Mouse (Mus musculus) ES-Bruce4 (cell line): Measurements from ENCODE around the gene 4930449I24Rik. TPM values are rescaled to one million over a fixed set of nuclear protein-coding genes. Genes with fewer than 3 reads are reported as not detected.
"Not testable (repeated sequence)": the region's sequence is repeated elsewhere in the genome, so short reads cannot be mapped to it uniquely, and the experiment has no call there.

ENCODE experiments used
- H3K27ac ChIP-seq: 2 replicates; pipeline ENCODE4 v1.5.1; 2012; ENCODE audit warnings: low read length, inconsistent platforms; ENCODE audit not compliant: insufficient read depth
- H3K27me3 ChIP-seq: 2 replicates; pipeline ENCODE4 v1.6.1; 2012; ENCODE audit warnings: mild to moderate bottlenecking, low read length, inconsistent platforms; ENCODE audit not compliant: control insufficient read depth, poor library complexity, insufficient read depth, severe bottlenecking
- H3K36me3 ChIP-seq: 2 replicates; pipeline ENCODE4 v1.6.1; 2012; ENCODE audit warnings: inconsistent platforms, mild to moderate bottlenecking, low read length, moderate library complexity; ENCODE audit not compliant: control insufficient read depth, poor library complexity, insufficient read depth, severe bottlenecking
- H3K4me1 ChIP-seq: one replicate; pipeline ENCODE4 v1.8.1; 2011; ENCODE audit warnings: low read length; ENCODE audit not compliant: control insufficient read depth, insufficient read depth
- H3K4me3 ChIP-seq: 2 replicates; pipeline ENCODE4 v1.5.1; 2011; ENCODE audit warnings: low read depth, mild to moderate bottlenecking, low read length
- H3K9ac ChIP-seq: 2 replicates; pipeline ENCODE4 v1.6.1; 2012; ENCODE audit warnings: low read depth, mild to moderate bottlenecking, inconsistent platforms; ENCODE audit not compliant: poor library complexity, severe bottlenecking
- H3K9me3 ChIP-seq: replicated peaks from 2 replicates; pipeline ENCODE4 v1.6.1; 2012; ENCODE audit warnings: mild to moderate bottlenecking, low read length, inconsistent platforms; ENCODE audit not compliant: control insufficient read depth, poor library complexity, insufficient read depth, severe bottlenecking
- CTCF ChIP-seq: IDR thresholded peaks from one replicate; pipeline ENCODE4 v1.8.1; 2011; ENCODE audit warnings: low read depth, low read length
- EP300 ChIP-seq: IDR thresholded peaks from 2 replicates; pipeline ENCODE4 v1.6.1; 2011; ENCODE audit warnings: low read depth, low read length; ENCODE audit not compliant: insufficient read depth
- POLR2A ChIP-seq: IDR thresholded peaks from one replicate; pipeline ENCODE4 v1.8.1; 2011; ENCODE audit warnings: low read length; ENCODE audit not compliant: insufficient read depth
- polyA plus RNA-seq: library from polyadenylated mRNA; stranded (reverse); fragments of >200 nt; gene quantifications from 2 replicates; pipeline ENCODE4 v1.2.4, GENCODE M21; 2011; ENCODE audit warnings: low read depth; ENCODE audit not compliant: missing spikeins, insufficient read depth, insufficient read length

The 4930449I24Rik gene
- not detected in 2 replicates for polyA plus RNA-seq

DNA sequence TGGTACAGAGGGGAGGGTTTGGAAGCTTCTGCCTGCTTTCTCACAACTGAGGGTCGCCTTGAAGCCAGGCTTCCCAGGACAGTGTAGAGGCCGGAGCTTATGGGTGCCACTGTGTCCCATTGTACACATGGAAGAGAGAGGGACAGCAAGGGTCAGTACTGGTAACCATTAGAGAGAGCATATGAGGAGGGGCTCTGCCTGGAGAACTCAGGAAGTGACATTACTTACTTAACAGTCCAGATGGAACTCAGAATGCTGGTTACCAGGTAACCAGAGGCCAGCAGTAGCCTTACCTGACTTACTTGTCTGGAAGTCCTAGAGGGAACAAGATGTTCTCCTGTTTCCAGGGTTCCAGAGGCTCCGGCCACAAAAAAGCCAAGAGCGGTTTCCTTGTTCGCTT, at the start of gene 4930449I24Rik:
Gene 4930449I24Rik (plus strand): TSS at position 301 of the 400 bp plus-strand sequence.
- not testable (repeated sequence) for H3K9me3 ChIP-seq, H3K4me1 ChIP-seq, H3K9ac ChIP-seq, H3K4me3 ChIP-seq, H3K36me3 ChIP-seq, H3K27ac ChIP-seq, H3K27me3 ChIP-seq

DNA sequence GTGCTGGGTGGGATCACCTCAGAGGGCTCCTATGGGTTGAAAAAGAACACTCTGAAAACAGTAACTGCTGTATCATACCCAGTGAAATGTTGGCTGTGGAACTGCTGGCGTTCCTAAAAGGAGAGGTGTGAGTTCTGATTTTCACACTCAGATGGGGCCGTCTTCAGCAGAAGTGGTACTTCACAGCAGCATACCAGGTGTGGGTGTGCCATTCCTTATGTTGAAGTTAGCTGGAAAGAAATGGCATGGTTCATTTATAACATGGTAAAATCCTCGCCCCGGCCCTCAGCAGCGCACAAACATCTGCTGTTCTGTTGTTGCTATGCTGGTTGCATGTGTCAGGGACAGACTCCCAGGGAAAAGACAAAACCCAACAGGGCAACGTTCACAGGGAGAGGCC, 48.6 kb upstream of the 4930449I24Rik start:
- H3K4me3 ChIP-seq: no peak overlapping the region
- no peaks in the 10 kb centered on the region for H3K4me1 ChIP-seq
- peaks cover 7% of the 10 kb centered on the region for H3K36me3 ChIP-seq
- H3K27me3 ChIP-seq: no peaks in the 10 kb centered on the region
- no peak overlapping the region for H3K27ac ChIP-seq
- H3K9me3 ChIP-seq: no peaks in the 10 kb centered on the region
- no peak overlapping the region for H3K9ac ChIP-seq
- TF ChIP-seq POLR2A (no peak), CTCF (no peak), EP300 (no peak)

DNA sequence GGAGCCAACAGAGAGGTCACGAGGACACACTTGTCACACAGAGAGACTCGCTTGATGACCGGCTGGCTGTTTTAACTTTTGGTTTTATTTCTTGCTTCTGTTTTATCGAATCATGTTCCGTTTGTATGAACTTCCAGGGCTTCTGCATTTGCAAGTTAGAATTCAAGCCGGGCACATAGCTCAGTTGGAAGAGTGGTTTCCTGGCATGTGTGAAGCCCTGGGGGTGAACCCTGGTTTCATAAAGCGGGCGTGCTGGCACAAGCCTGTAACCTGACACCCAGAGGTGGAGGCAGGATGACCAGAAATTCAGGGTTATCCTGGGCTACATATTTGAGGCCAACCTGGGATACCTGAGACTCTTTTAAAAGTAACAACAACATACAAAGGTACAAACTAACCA, 40.6 kb upstream of the 4930449I24Rik start:
- Histone ChIP-seq H3K27ac (no peak overlapping the region), H3K9ac (no peak overlapping the region), H3K9me3 (no peaks in the 10 kb centered on the region), H3K4me1 (peaks cover 2% of the 10 kb centered on the region), H3K27me3 (no peaks in the 10 kb centered on the region), H3K36me3 (peaks cover 24% of the 10 kb centered on the region), H3K4me3 (no peak overlapping the region)
- TF ChIP-seq CTCF: no peak
- no peak for TF ChIP-seq EP300
- TF ChIP-seq POLR2A: no peak

DNA sequence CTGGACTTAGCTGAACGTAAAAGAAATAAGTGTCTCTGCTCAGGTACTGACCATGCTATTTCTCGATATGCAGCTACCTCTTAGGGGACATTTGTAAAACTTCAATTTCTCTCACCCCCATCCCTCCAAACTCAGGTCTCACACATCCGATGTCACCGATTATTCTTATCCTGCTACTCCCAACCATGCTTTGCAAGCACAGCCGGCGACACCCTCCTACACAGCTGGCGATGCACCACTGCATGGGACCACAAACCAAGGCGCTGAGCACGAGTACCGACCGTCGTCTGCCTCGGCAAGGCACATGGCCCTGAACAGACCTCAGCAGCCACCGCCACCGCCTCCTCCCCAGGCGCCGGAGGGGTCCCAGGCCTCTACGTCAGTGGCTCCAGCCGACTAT, 35.5 kb upstream of the 4930449I24Rik start:
- Histone ChIP-seq H3K4me1 (peaks cover under 1% of the 10 kb centered on the region), H3K4me3 (no peak overlapping the region), H3K9ac (no peak overlapping the region), H3K27ac (no peak overlapping the region), H3K9me3 (no peaks in the 10 kb centered on the region), H3K27me3 (no peaks in the 10 kb centered on the region), H3K36me3 (peaks cover 15% of the 10 kb centered on the region)
- no peak for TF ChIP-seq POLR2A
- no peak for TF ChIP-seq CTCF
- no peak for TF ChIP-seq EP300

DNA sequence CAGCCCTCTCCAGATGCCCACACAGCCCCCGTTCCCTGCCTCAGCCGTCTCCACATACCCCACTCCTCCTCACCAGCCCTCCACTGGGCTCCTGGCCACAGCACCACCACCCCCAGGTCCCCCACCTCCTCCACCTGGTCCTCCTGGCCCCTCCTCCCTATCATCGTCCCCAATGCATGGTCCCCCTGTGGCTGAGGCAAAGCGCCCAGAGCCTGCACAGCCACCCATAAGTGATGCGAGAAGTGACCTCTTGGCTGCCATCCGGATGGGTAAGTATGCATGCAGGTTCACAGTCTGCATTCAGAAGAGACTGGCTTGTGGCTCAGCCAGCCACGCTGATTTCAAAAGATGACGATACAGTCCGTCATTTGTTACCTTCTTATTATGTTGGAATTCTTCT, 33.9 kb upstream of the 4930449I24Rik start:
- Histone ChIP-seq H3K27ac (no peak overlapping the region), H3K9ac (no peak overlapping the region), H3K27me3 (no peaks in the 10 kb centered on the region), H3K9me3 (no peaks in the 10 kb centered on the region), H3K4me3 (no peak overlapping the region), H3K4me1 (no peaks in the 10 kb centered on the region), H3K36me3 (peaks cover 7% of the 10 kb centered on the region)
- TF ChIP-seq CTCF: no peak
- no peak for TF ChIP-seq POLR2A
- TF ChIP-seq EP300: no peak

DNA sequence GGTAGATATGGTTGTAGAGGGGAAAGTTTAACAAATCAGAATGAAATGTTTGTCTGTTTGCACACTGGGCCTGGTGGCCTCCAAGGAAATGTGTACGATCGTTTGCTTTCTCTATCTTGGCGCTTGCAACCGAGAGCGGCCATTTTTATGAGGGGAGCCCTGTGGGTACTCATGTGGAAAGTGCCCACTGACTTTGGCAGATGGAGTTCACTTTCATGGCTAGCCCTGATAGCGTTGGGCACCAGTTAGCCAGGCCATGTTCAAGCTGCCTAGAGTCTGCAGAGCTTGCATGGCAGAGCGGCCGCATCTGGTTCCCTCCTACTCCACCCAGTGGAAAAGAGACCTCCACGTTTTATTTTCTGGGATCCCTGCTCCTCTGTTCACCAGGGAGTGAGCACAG, 31.4 kb upstream of the 4930449I24Rik start:
- Histone ChIP-seq H3K9ac (no peak overlapping the region), H3K27ac (no peak overlapping the region), H3K4me3 (no peak overlapping the region), H3K4me1 (no peaks in the 10 kb centered on the region), H3K9me3 (no peaks in the 10 kb centered on the region), H3K36me3 (peaks cover 7% of the 10 kb centered on the region), H3K27me3 (no peaks in the 10 kb centered on the region)
- no peak for TF ChIP-seq EP300
- TF ChIP-seq CTCF: no peak
- TF ChIP-seq POLR2A: no peak

DNA sequence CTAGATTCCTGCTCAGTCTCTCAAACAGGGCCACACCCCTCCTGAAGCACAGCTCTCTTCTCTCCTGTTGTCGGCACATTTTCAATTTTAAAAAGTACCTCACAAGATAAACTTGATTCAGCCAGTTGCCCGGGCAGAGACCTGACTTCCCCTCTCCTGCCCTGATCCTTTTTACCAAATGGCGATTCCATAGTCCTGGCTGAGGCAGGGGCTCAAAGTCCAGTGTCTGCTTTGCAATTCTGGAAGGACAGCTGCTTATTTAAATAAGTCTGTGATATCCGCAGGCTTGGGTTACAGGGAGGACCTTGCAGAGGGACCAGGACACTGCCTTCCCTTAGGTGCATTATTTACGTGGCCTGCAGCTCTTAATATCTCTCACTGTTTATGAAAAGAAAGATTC, 30.9 kb upstream of the 4930449I24Rik start:
- Histone ChIP-seq H3K36me3 (peaks cover 7% of the 10 kb centered on the region), H3K27me3 (no peaks in the 10 kb centered on the region), H3K27ac (no peak overlapping the region), H3K4me1 (no peaks in the 10 kb centered on the region), H3K9me3 (no peaks in the 10 kb centered on the region), H3K4me3 (no peak overlapping the region), H3K9ac (no peak overlapping the region)
- TF ChIP-seq EP300 (no peak), POLR2A (no peak), CTCF (no peak)
